ENCODE assay signal across 24 mouse cellular contexts in the genomic region with DNA sequence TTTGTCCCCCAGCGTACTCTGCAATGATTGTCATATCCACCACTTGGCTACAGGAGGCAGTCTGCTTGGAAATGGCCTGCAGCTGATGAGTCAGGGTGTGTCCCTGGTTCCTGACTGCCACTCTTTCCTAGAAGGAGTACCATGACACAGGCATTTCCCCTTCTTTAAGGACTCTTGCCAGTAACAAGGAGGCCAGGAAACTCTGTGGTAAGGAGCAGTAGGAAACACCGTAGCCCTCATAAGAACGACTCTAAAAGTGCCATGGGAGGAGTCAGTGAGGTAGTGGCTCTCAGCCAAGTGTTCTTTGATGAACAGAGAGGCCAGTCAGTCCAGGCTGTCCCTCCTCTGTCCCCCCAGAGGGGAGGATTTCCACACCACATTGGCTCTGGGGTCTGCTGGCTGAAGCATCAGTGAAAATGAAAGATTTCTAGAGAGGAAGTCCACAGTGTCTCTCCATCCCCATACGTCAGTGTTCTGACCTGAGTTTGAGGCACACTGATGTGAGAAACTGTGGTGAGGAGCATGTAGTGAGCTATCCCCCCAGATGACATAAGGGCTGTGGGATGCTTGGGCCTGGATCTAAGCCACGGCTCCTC. TPM values are rescaled to one million over a fixed set of nuclear protein-coding genes. Genes with fewer than 3 reads are reported as not detected.
DNase-seq lines count a peak whose midpoint lies in the region; ATAC-seq lines count a peak whose summit lies in the region.
"Had no signal": no experiment of that assay in that cellular context is flagged by ENCODE, and none has a peak within 500 bp of the region (broad histone marks: within the 10 kb centered on the region; RNA-seq: fewer than 3 reads in every experiment).

No protein-coding gene starts in this region.

- no peak overlapping the region for H3K27ac ChIP-seq in lung, embryonic 16.5 days (ENCODE audit: low read length)
- H3K27ac ChIP-seq in forebrain, embryonic 15.5 days (replicated peaks) = no peak overlapping the region
- H3K27ac ChIP-seq: embryonic facial prominence, embryonic 12.5 days; heart, embryonic 10.5 days; hindbrain, embryonic 14.5 days; kidney, postnatal 0 days; liver, embryonic 12.5 days; neural tube, embryonic 13.5 days had no signal

- no peaks in the 10 kb centered on the region for H3K4me1 ChIP-seq in lung, embryonic 16.5 days (replicated peaks; ENCODE audit: control insufficient read depth, insufficient read depth, low read length)
- H3K4me1 ChIP-seq in forebrain, embryonic 15.5 days = no peaks in the 10 kb centered on the region
- H3K4me1 ChIP-seq: embryonic facial prominence, embryonic 12.5 days; liver, embryonic 12.5 days; neural tube, embryonic 13.5 days had no signal

- 35% methylated on average over 5 of the region's 5 CpGs for WGBS in lung, embryonic 16.5 days
- WGBS in forebrain, embryonic 15.5 days = 79% methylated on average over 5 of the region's 5 CpGs

- DNase-seq in cerebellum, postnatal 10 days = peak; percentile 3 to 9
- DNase-seq in cerebellum, postnatal 4 days (ENCODE audit: low spot score in 2 of 2) = no peak
- DNase-seq in lung, postnatal 36 days = no peak
- peak; percentile 28 for DNase-seq in naive thymus-derived CD4-positive, alpha-beta T cell, adult 2 months (ENCODE audit: low read depth)
- no peak for DNase-seq in heart, postnatal 36 days
- DNase-seq: adrenal gland, adult 2 months; cerebellum, adult 2 months; gastrocnemius, postnatal 36 days; heart, postnatal 10 days; kidney, adult 11 months; lung, postnatal 14 days; right cerebral cortex, postnatal 25 days had no signal

- intact Hi-C loops in heart, postnatal 36 days (cut with DNase I) = no loop called here

- no peak overlapping the region for H3K4me2 ChIP-seq in lung, embryonic 16.5 days (ENCODE audit: low read depth, low read length)
- H3K4me2 ChIP-seq in forebrain, embryonic 15.5 days (replicated peaks) = no peak overlapping the region
- H3K4me2 ChIP-seq: embryonic facial prominence, embryonic 12.5 days; hindbrain, embryonic 14.5 days; liver, embryonic 12.5 days; midbrain, embryonic 11.5 days; neural tube, embryonic 13.5 days had no signal

- H3K9me3 ChIP-seq in lung, embryonic 16.5 days (ENCODE audit: control insufficient read depth, low read length) = no peaks in the 10 kb centered on the region
- no peaks in the 10 kb centered on the region for H3K9me3 ChIP-seq in forebrain, embryonic 15.5 days
- H3K9me3 ChIP-seq: embryonic facial prominence, embryonic 12.5 days; heart, embryonic 10.5 days; liver, embryonic 12.5 days; neural tube, embryonic 13.5 days had no signal

- no peak overlapping the region for H3K9ac ChIP-seq in lung, embryonic 16.5 days (ENCODE audit: low read length)
- no peak overlapping the region for H3K9ac ChIP-seq in forebrain, embryonic 15.5 days (replicated peaks)
- H3K9ac ChIP-seq: embryonic facial prominence, embryonic 12.5 days; hindbrain, embryonic 14.5 days; liver, embryonic 12.5 days; neural tube, embryonic 13.5 days had no signal

- no peak overlapping the region for H3K4me3 ChIP-seq in lung, embryonic 16.5 days (ENCODE audit: low read length)
- no peak overlapping the region for H3K4me3 ChIP-seq in forebrain, embryonic 15.5 days
- H3K4me3 ChIP-seq: embryonic facial prominence, embryonic 12.5 days; erythroblast, embryonic 14.5 days; heart, embryonic 10.5 days; liver, embryonic 12.5 days; neural tube, embryonic 13.5 days had no signal

- 0 out of 2 replicates have a peak, but pooled peaks have one; percentile 36 for ATAC-seq in lung, embryonic 16.5 days (ENCODE audit: low read depth)
- ATAC-seq in granulocyte monocyte progenitor cell, adult 5-6 weeks (replicated peaks; ENCODE audit: poor library complexity, severe bottlenecking) = peak; percentile 90
- ATAC-seq in forebrain, embryonic 15.5 days (replicated peaks) = no peak
- ATAC-seq: forebrain, embryonic 16.5 days; liver, embryonic 12.5 days had no signal

- no peaks in the 10 kb centered on the region for H3K36me3 ChIP-seq in lung, embryonic 16.5 days (ENCODE audit: control insufficient read depth, insufficient read depth, low read length)
- H3K36me3 ChIP-seq in forebrain, embryonic 15.5 days = no peaks in the 10 kb centered on the region
- H3K36me3 ChIP-seq: embryonic facial prominence, embryonic 12.5 days; heart, embryonic 10.5 days; liver, embryonic 12.5 days; neural tube, embryonic 13.5 days had no signal

- no peaks in the 10 kb centered on the region for H3K27me3 ChIP-seq in lung, embryonic 16.5 days (ENCODE audit: control insufficient read depth, insufficient read depth, low read depth, low read length)
- no peaks in the 10 kb centered on the region for H3K27me3 ChIP-seq in forebrain, embryonic 15.5 days
- H3K27me3 ChIP-seq: embryonic facial prominence, embryonic 12.5 days; liver, embryonic 12.5 days; neural tube, embryonic 13.5 days had no signal

RNA-seq across cellular contexts. Expression of a gene that starts 5.0 kb away (rescaled TPM):
- 0.52 and 0.53 TPM in 2 replicates for polyA plus RNA-seq in lung, embryonic 16.5 days (2015; fragmentation: Nextera tagmentation; extraction: Ambion mirVana)
- total RNA-seq in granulocyte monocyte progenitor cell, adult 5-6 weeks (2014; fragmentation: Nextera tagmentation) = not detected in 2 replicates
- 0.04 TPM in 1 of 2 replicates, not detected in the other for total RNA-seq in granulocyte monocyte progenitor cell, adult 5-6 weeks (2017)
- total RNA-seq in heart, postnatal 36 days (2021) = under 1 TPM; 0.57 to 0.58 TPM
- polyA plus RNA-seq in forebrain, embryonic 15.5 days (2015; fragmentation: Nextera tagmentation; extraction: Ambion mirVana) = 0.13 and 0.14 TPM in 2 replicates
- total RNA-seq: adrenal gland, adult 2 months had no signal
- polyA plus RNA-seq: cerebellum, adult 2 months had no signal

Comparison
In these comparisons a context has a peak if more than half of its experiments do, and no peak if none do; other contexts are left out.
1. DNase-seq: peak in cerebellum, postnatal 10 days (2 of 2) and naive thymus-derived CD4-positive, alpha-beta T cell, adult 2 months (single experiment); none in cerebellum, postnatal 4 days (0 of 2), lung, postnatal 36 days (single experiment) and heart, postnatal 36 days (0 of 2).